Mouse (Mus musculus) thymus, adult 2 months (tissue): ENCODE measurements at regions not wholly inside any gene's neighbourhood (a gene's known extent, or its start where the extent isn't known, plus 50 kb on each side); places are given as distances from the start of the nearest gene placed in this dataset.

Experiments used
- CTCF ChIP-seq: fragments of 200-500 bp; IDR thresholded peaks from 2 replicates; pipeline ENCODE4 v1.5.1; 2012; ENCODE audit warnings: mild to moderate bottlenecking, control low read depth, low read length, moderate library complexity, borderline replicate concordance; ENCODE audit not compliant: control insufficient read depth, poor library complexity, insufficient read depth; ENCODE audit errors: extremely low read depth
- POLR2A ChIP-seq: fragments of 200-500 bp; IDR thresholded peaks from 2 replicates; pipeline ENCODE4 v1.6.1; 2012; ENCODE audit warnings: mild to moderate bottlenecking, low read length, control low read depth, moderate library complexity; ENCODE audit not compliant: control insufficient read depth, poor library complexity, insufficient read depth; ENCODE audit errors: extremely low read depth

DNA sequence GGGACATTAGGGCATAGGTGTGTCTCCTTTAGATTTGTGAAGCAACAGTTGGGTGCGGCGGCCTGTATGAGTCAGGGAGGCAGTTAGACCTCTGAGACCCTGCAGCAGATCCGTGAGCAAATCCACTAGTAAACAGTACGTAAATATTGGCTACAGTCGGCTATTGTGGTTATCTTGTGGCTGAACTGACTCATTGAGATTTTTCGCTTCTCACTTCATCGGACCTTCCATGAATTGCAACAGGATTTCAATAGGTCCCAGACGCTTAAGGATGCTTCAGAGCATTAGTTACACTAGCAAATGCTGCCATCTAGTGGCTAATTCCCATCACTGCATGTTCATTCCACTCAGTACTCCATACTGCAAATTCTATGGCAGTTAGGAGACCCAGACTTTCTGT lies 199.0 kb downstream of the Rdh14 start:
- TF ChIP-seq POLR2A (no peak), CTCF (no peak)
